Mouse (Mus musculus) stomach, postnatal 0 days (tissue): ENCODE results near the gene 0610037L13Rik.

ENCODE experiments used
- CTCF ChIP-seq: IDR thresholded peaks from 2 replicates; pipeline ENCODE4 v1.5.1; 2016; ENCODE audit warnings: antibody characterized with exemption, low read depth, mild to moderate bottlenecking, moderate library complexity
- EP300 ChIP-seq: optimal IDR thresholded peaks from 2 replicates; pipeline ENCODE3; 2016; ENCODE audit warnings: antibody characterized with exemption

DNA sequence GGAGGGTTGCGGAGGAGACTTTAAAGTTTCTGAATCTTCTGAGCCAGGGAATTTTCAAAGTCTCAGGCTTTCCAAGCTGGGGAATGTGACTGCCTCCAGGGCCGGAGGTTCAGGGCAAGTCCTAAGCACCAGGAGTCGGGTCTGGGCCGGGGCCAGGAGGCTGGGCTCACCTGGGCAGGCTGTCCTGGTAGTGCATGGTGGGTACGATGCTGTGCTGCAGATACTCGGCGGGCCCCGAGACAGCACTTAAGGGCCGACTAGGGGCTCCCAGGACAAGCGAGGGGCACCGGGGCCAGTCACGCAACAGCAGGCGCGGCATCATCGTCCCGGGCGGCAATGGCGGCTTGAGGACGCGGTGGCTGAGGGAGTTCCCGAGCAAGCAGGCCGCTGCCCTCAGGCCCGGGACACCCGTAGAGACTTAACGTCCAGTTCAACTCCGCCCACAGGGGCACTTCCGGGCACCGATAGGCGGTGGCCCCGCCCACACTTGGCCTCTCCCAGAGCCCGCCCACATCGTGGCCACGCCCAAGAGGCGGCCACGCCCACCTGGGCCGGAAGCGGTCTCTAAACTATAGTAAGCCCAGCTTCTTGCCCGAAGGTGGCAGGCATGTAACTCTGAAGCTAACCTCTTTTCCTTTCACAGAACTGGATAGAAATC is 33.7 kb downstream of the 0610037L13Rik start, which contains the start of gene Cpt2:
- TF ChIP-seq CTCF (peak; percentile 70), EP300 (no peak)
